Mouse (Mus musculus) G1E (cell line): ENCODE results near the gene Bhlhe41.

Experiments used
- CTCF ChIP-seq: IDR thresholded peaks from 2 replicates; pipeline ENCODE4 v1.5.1; 2012; ENCODE audit warnings: low read depth, low read length, inconsistent platforms, mixed read lengths
- GATA1 ChIP-seq: IDR thresholded peaks from 2 replicates; pipeline ENCODE4 v1.6.1; 2012; ENCODE audit warnings: borderline replicate concordance, low read length, inconsistent platforms, mixed read lengths
- GATA2 ChIP-seq: IDR thresholded peaks from 2 replicates; pipeline ENCODE4 v1.6.1; 2012; ENCODE audit warnings: low read depth, low read length, inconsistent platforms, borderline replicate concordance
- POLR2AphosphoS5 ChIP-seq: IDR thresholded peaks from 2 replicates; pipeline ENCODE4 v1.6.1; 2012; ENCODE audit warnings: low read depth, low read length, inconsistent platforms; ENCODE audit not compliant: insufficient replicate concordance
- TAL1 ChIP-seq: conservative IDR thresholded peaks from 2 replicates; pipeline ENCODE4 v1.6.1; 2012; ENCODE audit warnings: low read depth, low read length, inconsistent platforms, mixed read lengths

- TF ChIP-seq CTCF (no peak), TAL1 (no peak), GATA1 (no peak), GATA2 (no peak), POLR2AphosphoS5 (no peak)
These were observed 1.8 kb upstream of the Bhlhe41 start for GRCm38 (mm10) chr6:145867111-145867510.
